Mouse (Mus musculus) neural tube, embryonic 12.5 days (tissue): Measurements from ENCODE around the gene Pex11b. TPM values are rescaled to one million over a fixed set of nuclear protein-coding genes. Genes with fewer than 3 reads are reported as not detected.

Experiments used
- ATAC-seq: fragments of 200-750 bp; cut with Nextera tagmentation; 2 replicates; pipeline ENCODE4 v1.8.0; 2017; ENCODE audit warnings: low read depth, mild to moderate bottlenecking, moderate TSS enrichment, moderate library complexity; ENCODE audit not compliant: low FRiP score
- H3K27ac ChIP-seq: fragments of 300-500 bp; sonication (generic); 2 replicates; pipeline ENCODE4 v1.5.1; 2016
- H3K27me3 ChIP-seq: fragments of 300-500 bp; sonication (generic); replicated peaks from 2 replicates; pipeline ENCODE4 v1.6.1; 2016; ENCODE audit warnings: mild to moderate bottlenecking
- H3K36me3 ChIP-seq: fragments of 300-500 bp; sonication (generic); 2 replicates; pipeline ENCODE4 v1.6.1; 2016; ENCODE audit warnings: mild to moderate bottlenecking
- H3K4me1 ChIP-seq: fragments of 300-500 bp; sonication (generic); 2 replicates; pipeline ENCODE4 v1.6.1; 2016
- H3K4me2 ChIP-seq: fragments of 300-500 bp; sonication (generic); replicated peaks from 2 replicates; pipeline ENCODE4 v1.6.1; 2016; ENCODE audit warnings: mild to moderate bottlenecking
- H3K4me3 ChIP-seq: fragments of 300-500 bp; sonication (generic); 2 replicates; pipeline ENCODE4 v1.5.1; 2016
- H3K9ac ChIP-seq: fragments of 300-500 bp; sonication (generic); 2 replicates; pipeline ENCODE4 v1.6.1; 2016; ENCODE audit warnings: mild to moderate bottlenecking
- H3K9me3 ChIP-seq: fragments of 300-500 bp; sonication (generic); 2 replicates; pipeline ENCODE4 v1.6.1; 2016; ENCODE audit warnings: mild to moderate bottlenecking
- WGBS: fragments of 180-500 bp; shearing (Covaris S2); methylation state at CpG from one replicate; pipeline ENCODE4 v1.1.7; 2016; 5-methylcytosine and 5-hydroxymethylcytosine counted together
- polyA plus RNA-seq: library from polyadenylated mRNA; unstranded; fragments of >200 nt; fragmentation: Nextera tagmentation; extraction: Ambion mirVana; gene quantifications from 2 replicates; pipeline ENCODE4 v1.2.1, GENCODE M21; 2016

Gene Pex11b
- polyA plus RNA-seq, 1 experiment from 2014 or later: 43.9 TPM

GRCm38 (mm10) chr3:96667316-96667715 lies 32.1 kb downstream of the Pex11b start:
- 43% methylated on average over 1 of the region's 1 CpGs for WGBS
- Histone ChIP-seq H3K36me3 (no peaks in the 10 kb centered on the region), H3K4me3 (no peak overlapping the region), H3K27me3 (peaks cover 8% of the 10 kb centered on the region), H3K9me3 (no peaks in the 10 kb centered on the region), H3K4me1 (peaks cover 12% of the 10 kb centered on the region; the same call in 1 of the 2 replicates), H3K9ac (no peak overlapping the region), H3K27ac (no peak overlapping the region), H3K4me2 (no peak overlapping the region)
- ATAC-seq: no peak

GRCm38 (mm10) chr3:96668424-96669067 lies 33.4 kb downstream of the Pex11b start:
- Histone ChIP-seq H3K9ac (no peak overlapping the region), H3K36me3 (no peaks in the 10 kb centered on the region), H3K27ac (no peak overlapping the region), H3K4me2 (no peak overlapping the region), H3K4me1 (peaks cover 4% of the 10 kb centered on the region; the same call in 1 of the 2 replicates), H3K9me3 (no peaks in the 10 kb centered on the region), H3K4me3 (no peak overlapping the region), H3K27me3 (peaks cover 8% of the 10 kb centered on the region)
- WGBS: 94% methylated on average over 5 of the region's 5 CpGs
- ATAC-seq: no peak

DNA sequence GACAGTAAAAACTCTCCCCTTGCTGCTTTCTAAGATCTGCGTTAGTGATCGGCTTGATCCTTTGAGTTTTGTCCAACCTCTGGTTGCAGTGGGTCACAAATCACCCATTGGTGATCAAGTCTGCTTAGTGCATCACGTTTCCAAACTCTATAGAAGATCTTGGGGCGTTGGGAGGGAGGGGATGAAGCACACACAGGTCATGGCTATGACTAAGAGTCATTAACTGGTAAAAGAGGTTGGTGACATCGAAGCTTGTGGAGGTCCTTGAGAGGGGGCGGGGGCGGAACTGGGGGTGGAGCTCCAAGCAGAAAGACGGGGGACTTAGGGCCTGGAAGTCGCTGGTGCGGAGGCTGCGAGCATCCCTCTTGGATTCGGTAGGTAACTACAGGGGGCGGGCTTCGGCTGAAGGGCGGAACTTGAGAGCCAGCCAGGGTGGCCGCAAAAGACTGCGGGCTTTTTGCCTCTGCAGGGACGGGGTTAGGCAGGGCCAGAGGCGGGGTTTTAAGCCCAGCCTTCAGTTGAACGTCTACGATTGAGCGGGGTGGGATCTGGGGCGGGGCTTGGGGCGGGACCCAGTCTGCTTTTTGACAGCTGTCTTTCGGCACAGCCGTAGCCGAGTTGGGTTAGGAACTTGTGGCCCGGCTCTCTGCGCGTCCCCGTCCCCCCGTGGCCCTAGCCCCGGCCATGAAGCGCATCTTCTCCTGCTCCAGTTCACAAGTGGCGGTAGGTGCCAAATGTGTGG lies 34.7 kb downstream of the Pex11b start, which contains the start of gene Ankrd35:
TSS of gene Ankrd35 (plus strand) at position 405 of the 742 bp plus-strand sequence.
- Histone ChIP-seq H3K36me3 (no peaks in the 10 kb centered on the region), H3K9ac (peak within 1 kb of the TSS; percentile 29; the same call in 1 of the 2 replicates), H3K9me3 (no peaks in the 10 kb centered on the region), H3K27me3 (peaks cover 8% of the 10 kb centered on the region), H3K27ac (no peak within 1 kb of the TSS), H3K4me2 (peak within 1 kb of the TSS; percentile 65), H3K4me3 (peak within 1 kb of the TSS; percentile 32), H3K4me1 (peaks cover 4% of the 10 kb centered on the region; the same call in 1 of the 2 replicates)
- peak; percentile 86 for ATAC-seq
- 5% methylated on average over 35 of the region's 35 CpGs for WGBS

GRCm38 (mm10) chr3:96671519-96671918 lies 36.3 kb downstream of the Pex11b start:
- no peak for ATAC-seq
- 93% methylated on average over 5 of the region's 5 CpGs for WGBS

GRCm38 (mm10) chr3:96673514-96673913 lies 38.3 kb downstream of the Pex11b start:
- 78% methylated on average over 4 of the region's 4 CpGs for WGBS
- Histone ChIP-seq H3K36me3 (no peaks in the 10 kb centered on the region), H3K9me3 (no peaks in the 10 kb centered on the region), H3K9ac (no peak overlapping the region), H3K27me3 (peaks cover 8% of the 10 kb centered on the region), H3K4me1 (peaks cover 4% of the 10 kb centered on the region; the same call in 1 of the 2 replicates), H3K27ac (no peak overlapping the region), H3K4me3 (no peak overlapping the region), H3K4me2 (no peak overlapping the region)
- no peak for ATAC-seq

More at GRCm38 (mm10) chr3:96671519-96671918, 36.3 kb downstream of the Pex11b start:
- Histone ChIP-seq H3K9me3 (no peaks in the 10 kb centered on the region), H3K36me3 (no peaks in the 10 kb centered on the region), H3K9ac (no peak overlapping the region), H3K4me1 (peaks cover 4% of the 10 kb centered on the region; the same call in 1 of the 2 replicates), H3K27ac (no peak overlapping the region), H3K4me2 (no peak overlapping the region), H3K4me3 (no peak overlapping the region), H3K27me3 (peaks cover 8% of the 10 kb centered on the region)

GRCm38 (mm10) chr3:96674442-96674841 lies 39.3 kb downstream of the Pex11b start:
- H3K27me3 ChIP-seq: peaks cover 8% of the 10 kb centered on the region
- H3K36me3 ChIP-seq: no peaks in the 10 kb centered on the region
- no peaks in the 10 kb centered on the region for H3K9me3 ChIP-seq
- H3K27ac ChIP-seq: no peak overlapping the region
- 58% methylated on average over 8 of the region's 8 CpGs for WGBS
- ATAC-seq: no peak
- H3K4me2 ChIP-seq: no peak overlapping the region
- peaks cover 4% of the 10 kb centered on the region; the same call in 1 of the 2 replicates for H3K4me1 ChIP-seq
- H3K9ac ChIP-seq: no peak overlapping the region
- H3K4me3 ChIP-seq: no peak overlapping the region

GRCm38 (mm10) chr3:96675171-96675570 lies 40.0 kb downstream of the Pex11b start:
- no peaks in the 10 kb centered on the region for H3K36me3 ChIP-seq
- H3K9me3 ChIP-seq: no peaks in the 10 kb centered on the region
- no peak overlapping the region for H3K4me3 ChIP-seq
- WGBS: 80% methylated on average over 3 of the region's 3 CpGs
- no peak overlapping the region for H3K27ac ChIP-seq
- peaks cover 14% of the 10 kb centered on the region for H3K27me3 ChIP-seq
- H3K4me2 ChIP-seq: no peak overlapping the region
- no peak overlapping the region for H3K9ac ChIP-seq
- ATAC-seq: no peak
- H3K4me1 ChIP-seq: no peaks in the 10 kb centered on the region

DNA sequence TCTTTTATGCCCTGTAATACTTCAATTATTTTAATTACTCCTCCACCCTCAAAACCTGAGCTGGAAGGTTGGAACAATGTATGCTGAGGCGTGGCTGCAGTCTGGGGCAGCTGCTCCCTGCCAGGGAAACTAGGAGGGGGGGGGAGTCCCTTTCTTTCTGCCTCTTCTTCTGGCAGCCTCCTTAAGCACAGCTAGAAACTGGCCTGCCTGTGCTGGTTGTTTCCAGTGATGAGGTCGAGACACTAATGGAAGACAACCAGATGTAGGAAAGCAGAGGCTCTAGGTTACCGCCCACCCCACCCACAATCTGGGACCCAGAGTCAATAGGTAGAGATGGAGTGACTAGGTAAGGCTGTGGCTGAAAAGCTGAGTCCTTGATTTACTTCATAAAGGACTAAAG lies 40.5 kb downstream of the Pex11b start:
- no peaks in the 10 kb centered on the region for H3K4me1 ChIP-seq
- no peak for ATAC-seq
- no peak overlapping the region for H3K27ac ChIP-seq
- H3K27me3 ChIP-seq: peaks cover 19% of the 10 kb centered on the region
- H3K36me3 ChIP-seq: no peaks in the 10 kb centered on the region
- no peak overlapping the region for H3K4me3 ChIP-seq
- no peak overlapping the region for H3K9ac ChIP-seq
- H3K4me2 ChIP-seq: no peak overlapping the region
- WGBS: 20% methylated on average over 3 of the region's 3 CpGs
- no peaks in the 10 kb centered on the region for H3K9me3 ChIP-seq

DNA sequence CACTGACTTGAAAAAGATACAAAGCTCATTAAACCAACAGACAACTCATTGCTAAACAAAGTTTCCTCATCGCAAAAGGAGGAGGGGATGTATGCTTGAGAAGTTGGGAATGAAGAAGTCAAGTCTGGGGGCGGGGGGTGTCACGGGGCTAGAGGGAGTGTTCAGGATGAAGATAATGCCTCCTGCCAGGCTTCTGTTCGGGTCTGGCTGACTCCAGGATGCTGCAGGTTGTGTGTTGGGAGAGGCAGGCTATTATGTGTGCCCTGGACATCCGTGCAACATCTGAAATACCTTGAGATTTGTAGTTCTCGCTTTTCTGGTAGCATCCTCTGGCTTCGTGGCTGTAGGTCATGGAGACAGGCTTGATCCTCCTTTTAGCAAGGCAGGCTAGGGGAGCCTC lies 43.3 kb downstream of the Pex11b start:
- Histone ChIP-seq H3K4me2 (no peak overlapping the region), H3K4me3 (no peak overlapping the region), H3K36me3 (no peaks in the 10 kb centered on the region), H3K9me3 (no peaks in the 10 kb centered on the region), H3K9ac (no peak overlapping the region), H3K27me3 (peaks cover 14% of the 10 kb centered on the region; the same call in 1 of the 2 replicates), H3K4me1 (no peaks in the 10 kb centered on the region), H3K27ac (no peak overlapping the region)
- WGBS: 60% methylated on average over 7 of the region's 7 CpGs
- ATAC-seq: no peak

- WGBS: 34% methylated on average over 5 of the region's 5 CpGs
Observed at GRCm38 (mm10) chr3:96679159-96679674, 44.0 kb downstream of the Pex11b start.

GRCm38 (mm10) chr3:96680269-96680956 lies 45.2 kb downstream of the Pex11b start:
- H3K4me2 ChIP-seq: no peak overlapping the region
- ATAC-seq: no peak
- peaks cover 8% of the 10 kb centered on the region; the same call in 1 of the 2 replicates for H3K4me1 ChIP-seq
- no peaks in the 10 kb centered on the region for H3K36me3 ChIP-seq
- H3K9ac ChIP-seq: no peak overlapping the region
- H3K27ac ChIP-seq: no peak overlapping the region
- H3K9me3 ChIP-seq: no peaks in the 10 kb centered on the region
- H3K27me3 ChIP-seq: peaks cover 22% of the 10 kb centered on the region; the same call in 1 of the 2 replicates
- H3K4me3 ChIP-seq: no peak overlapping the region
- WGBS: 18% methylated on average over 12 of the region's 12 CpGs

More at GRCm38 (mm10) chr3:96679159-96679674, 44.0 kb downstream of the Pex11b start:
- H3K27me3 ChIP-seq: peaks cover 14% of the 10 kb centered on the region; the same call in 1 of the 2 replicates
- no peaks in the 10 kb centered on the region for H3K9me3 ChIP-seq
- no peak overlapping the region for H3K4me2 ChIP-seq
- no peaks in the 10 kb centered on the region for H3K36me3 ChIP-seq
- no peak overlapping the region for H3K9ac ChIP-seq
- no peak overlapping the region for H3K4me3 ChIP-seq
- no peaks in the 10 kb centered on the region for H3K4me1 ChIP-seq
- no peak overlapping the region for H3K27ac ChIP-seq
- no peak for ATAC-seq

DNA sequence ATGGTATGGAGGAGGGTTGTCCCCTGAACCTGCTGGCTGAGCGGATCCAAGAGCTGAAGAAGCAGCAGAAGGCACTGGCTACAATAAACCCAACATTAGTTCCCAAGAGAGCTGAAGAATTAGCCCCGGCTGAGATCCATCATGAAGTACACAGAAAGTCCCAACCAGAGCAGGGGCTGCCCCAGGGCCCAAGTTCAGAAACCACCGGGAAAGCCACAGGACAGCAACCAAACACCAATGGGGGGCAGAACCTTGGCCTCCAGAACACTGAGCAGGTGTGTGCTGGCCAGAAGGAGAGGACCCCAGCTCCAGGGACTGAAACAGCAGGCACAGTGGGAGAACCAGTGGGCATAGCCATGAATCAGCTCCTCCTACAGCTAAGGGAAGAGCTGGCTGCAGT lies 48.3 kb downstream of the Pex11b start:
- no peak for ATAC-seq
- WGBS: 85% methylated on average over 3 of the region's 3 CpGs
- H3K27me3 ChIP-seq: peaks cover 23% of the 10 kb centered on the region; the same call in 1 of the 2 replicates

More for the DNA sequence above, 48.3 kb downstream of the Pex11b start:
- H3K4me3 ChIP-seq: no peak overlapping the region
- H3K36me3 ChIP-seq: no peaks in the 10 kb centered on the region
- H3K9ac ChIP-seq: no peak overlapping the region
- H3K4me2 ChIP-seq: no peak overlapping the region
- no peak overlapping the region for H3K27ac ChIP-seq
- peaks cover 8% of the 10 kb centered on the region; the same call in 1 of the 2 replicates for H3K4me1 ChIP-seq
- no peaks in the 10 kb centered on the region for H3K9me3 ChIP-seq
